Mouse (Mus musculus): ENCODE data around the gene Snrpg.

DNA sequence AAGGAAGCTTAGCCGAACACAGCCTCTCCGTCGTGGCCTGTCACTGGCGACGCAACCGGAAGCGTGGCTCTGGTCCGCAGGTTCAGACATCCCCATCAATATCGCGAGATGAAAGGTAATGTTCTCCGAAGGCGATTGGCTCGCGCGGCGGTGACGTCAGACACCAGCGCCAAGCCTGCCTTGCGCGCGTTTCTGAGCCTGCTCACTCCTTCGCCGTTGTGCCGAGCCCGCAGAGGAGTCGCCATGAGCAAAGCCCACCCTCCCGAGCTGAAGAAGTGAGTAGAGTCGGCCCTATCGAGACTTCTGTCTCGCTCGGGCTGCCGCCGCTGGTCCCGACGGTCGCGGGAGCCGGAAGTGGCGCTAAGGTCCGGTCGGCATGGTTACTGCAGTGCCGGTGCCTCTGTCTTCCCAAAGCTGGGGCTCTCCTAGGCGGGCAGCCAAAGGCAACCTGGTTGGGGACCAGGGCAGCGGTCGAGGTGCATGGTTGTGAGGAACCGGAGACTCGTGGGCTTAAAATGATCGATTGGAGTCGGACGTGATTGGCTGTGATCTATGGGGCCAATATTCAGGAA lies 322 bp downstream of the Snrpg start:
- TF ChIP-seq CTCF (IDR thresholded peaks at IDR 0.05; ENCODE audit: extremely low read depth, insufficient read depth, low read length), result no peak
- TF ChIP-seq POLR2A (IDR thresholded peaks at IDR 0.05; ENCODE audit: extremely low read depth, insufficient read depth, low read length), result peak; percentile 97

Data from cortical plate, adult 2 months (tissue).